Mouse (Mus musculus): ENCODE results near the gene Gm13090. TPM values are rescaled to one million over a fixed set of nuclear protein-coding genes. Genes with fewer than 3 reads are reported as not detected.

Gm13090 gene
- polyA plus RNA-seq, 1 experiment from 2014 or later = not detected

- no peak for ATAC-seq (ENCODE audit: insufficient number of reproducible peaks, insufficient read depth, low FRiP score, low read depth)
- Histone ChIP-seq H3K4me2 (ENCODE audit: low read length) (no peak overlapping the region), H3K36me3 (ENCODE audit: control insufficient read depth, insufficient read depth, low read length) (peaks cover 96% of the 10 kb centered on the region), H3K9ac (ENCODE audit: low read length) (no peak overlapping the region), H3K9me3 (ENCODE audit: control insufficient read depth, low read length) (no peaks in the 10 kb centered on the region), H3K4me1 (ENCODE audit: control insufficient read depth in 2 of 2, insufficient read depth in 2 of 2, low read length in 2 of 2) (peaks cover 15 to 28% of the 10 kb centered on the region in 2 experiments), H3K4me3 (ENCODE audit: control insufficient read depth in 1 of 2, insufficient read depth in 1 of 2, low read depth in 1 of 2, low read length in 2 of 2) (no peak overlapping the region), H3K27ac (replicated peaks in 1 of 2; ENCODE audit: control insufficient read depth in 1 of 2, insufficient read depth in 1 of 2, low read depth in 2 of 2, low read length in 2 of 2) (no peak overlapping the region), H3K27me3 (ENCODE audit: control insufficient read depth, insufficient read depth, low read length) (no peaks in the 10 kb centered on the region)
- WGBS = 81% methylated on average over 2 of the region's 2 CpGs
Observed at GRCm38 (mm10) chr4:151081355-151081754, 8.0 kb upstream of the Gm13090 start.

GRCm38 (mm10) chr4:151081977-151082376, 7.4 kb upstream of the Gm13090 start:
- Histone ChIP-seq H3K9ac (ENCODE audit: low read length) (no peak overlapping the region), H3K9me3 (ENCODE audit: control insufficient read depth, low read length) (no peaks in the 10 kb centered on the region), H3K27ac (replicated peaks in 1 of 2; ENCODE audit: control insufficient read depth in 1 of 2, insufficient read depth in 1 of 2, low read depth in 2 of 2, low read length in 2 of 2) (peak overlapping the region in 1 of 2 experiments; percentile 85; a peak in 3 of 4 replicates), H3K4me3 (ENCODE audit: control insufficient read depth in 1 of 2, insufficient read depth in 1 of 2, low read depth in 1 of 2, low read length in 2 of 2) (no peak overlapping the region), H3K4me2 (ENCODE audit: low read length) (no peak overlapping the region), H3K36me3 (ENCODE audit: control insufficient read depth, insufficient read depth, low read length) (peaks cover 95% of the 10 kb centered on the region), H3K27me3 (ENCODE audit: control insufficient read depth, insufficient read depth, low read length) (no peaks in the 10 kb centered on the region), H3K4me1 (ENCODE audit: control insufficient read depth in 2 of 2, insufficient read depth in 2 of 2, low read length in 2 of 2) (peaks cover 15 to 28% of the 10 kb centered on the region in 2 experiments)
- no peak for ATAC-seq (ENCODE audit: insufficient number of reproducible peaks, insufficient read depth, low FRiP score, low read depth)
- WGBS = 91% methylated on average over 13 of the region's 13 CpGs

GRCm38 (mm10) chr4:151083027-151083426, 6.3 kb upstream of the Gm13090 start:
- peaks cover 95% of the 10 kb centered on the region for H3K36me3 ChIP-seq (ENCODE audit: control insufficient read depth, insufficient read depth, low read length)
- WGBS = 32% methylated on average over 5 of the region's 5 CpGs
- peaks cover 15 to 28% of the 10 kb centered on the region in 2 experiments for H3K4me1 ChIP-seq (ENCODE audit: control insufficient read depth in 2 of 2, insufficient read depth in 2 of 2, low read length in 2 of 2)
- H3K27me3 ChIP-seq (ENCODE audit: control insufficient read depth, insufficient read depth, low read length) = no peaks in the 10 kb centered on the region
- peak; percentile 31 for ATAC-seq (ENCODE audit: insufficient number of reproducible peaks, insufficient read depth, low FRiP score, low read depth)
- H3K27ac ChIP-seq (replicated peaks in 1 of 2; ENCODE audit: control insufficient read depth in 1 of 2, insufficient read depth in 1 of 2, low read depth in 2 of 2, low read length in 2 of 2) = peak overlapping the region; percentile 85 to 96
- H3K4me3 ChIP-seq (ENCODE audit: control insufficient read depth in 1 of 2, insufficient read depth in 1 of 2, low read depth in 1 of 2, low read length in 2 of 2) = no peak overlapping the region
- H3K9me3 ChIP-seq (ENCODE audit: control insufficient read depth, low read length) = no peaks in the 10 kb centered on the region
- H3K9ac ChIP-seq (ENCODE audit: low read length) = peak overlapping the region; percentile 39
- 0 out of 2 replicates have a peak overlapping the region, but pooled peaks have one; percentile 11 for H3K4me2 ChIP-seq (ENCODE audit: low read length)

GRCm38 (mm10) chr4:151087358-151087757, 2.0 kb upstream of the Gm13090 start:
- Histone ChIP-seq H3K9me3 (ENCODE audit: control insufficient read depth, low read length) (no peaks in the 10 kb centered on the region), H3K4me1 (ENCODE audit: control insufficient read depth in 2 of 2, insufficient read depth in 2 of 2, low read length in 2 of 2) (peaks cover 31 to 58% of the 10 kb centered on the region in 2 experiments), H3K4me3 (ENCODE audit: control insufficient read depth in 1 of 2, insufficient read depth in 1 of 2, low read depth in 1 of 2, low read length in 2 of 2) (no peak overlapping the region), H3K36me3 (ENCODE audit: control insufficient read depth, insufficient read depth, low read length) (peaks cover 55% of the 10 kb centered on the region), H3K4me2 (ENCODE audit: low read length) (no peak overlapping the region), H3K27me3 (ENCODE audit: control insufficient read depth, insufficient read depth, low read length) (no peaks in the 10 kb centered on the region), H3K9ac (ENCODE audit: low read length) (no peak overlapping the region), H3K27ac (replicated peaks in 1 of 2; ENCODE audit: control insufficient read depth in 1 of 2, insufficient read depth in 1 of 2, low read depth in 2 of 2, low read length in 2 of 2) (no peak overlapping the region)
- ATAC-seq (ENCODE audit: insufficient number of reproducible peaks, insufficient read depth, low FRiP score, low read depth) = no peak
- 94% methylated on average over 1 of the region's 1 CpGs for WGBS

GRCm38 (mm10) chr4:151088819-151089218, 551 bp upstream of the Gm13090 start:
- 0 out of 2 replicates have a peak overlapping the region, but pooled peaks have one; percentile 25 for H3K9ac ChIP-seq (ENCODE audit: low read length)
- H3K4me2 ChIP-seq (ENCODE audit: low read length) = no peak overlapping the region
- 73% methylated on average over 14 of the region's 14 CpGs for WGBS
- H3K27me3 ChIP-seq (ENCODE audit: control insufficient read depth, insufficient read depth, low read length) = no peaks in the 10 kb centered on the region
- no peaks in the 10 kb centered on the region for H3K9me3 ChIP-seq (ENCODE audit: control insufficient read depth, low read length)
- H3K27ac ChIP-seq (replicated peaks in 1 of 2; ENCODE audit: control insufficient read depth in 1 of 2, insufficient read depth in 1 of 2, low read depth in 2 of 2, low read length in 2 of 2) = peak overlapping the region in 1 of 2 experiments; percentile 46; a peak in 2 of 4 replicates
- H3K4me1 ChIP-seq (ENCODE audit: control insufficient read depth in 2 of 2, insufficient read depth in 2 of 2, low read length in 2 of 2) = peaks cover 24 to 50% of the 10 kb centered on the region in 2 experiments
- no peak for ATAC-seq (ENCODE audit: insufficient number of reproducible peaks, insufficient read depth, low FRiP score, low read depth)
- peaks cover 41% of the 10 kb centered on the region for H3K36me3 ChIP-seq (ENCODE audit: control insufficient read depth, insufficient read depth, low read length)
- H3K4me3 ChIP-seq (ENCODE audit: control insufficient read depth in 1 of 2, insufficient read depth in 1 of 2, low read depth in 1 of 2, low read length in 2 of 2) = no peak overlapping the region

- 32% methylated on average over 2 of the region's 2 CpGs for WGBS
- ATAC-seq (ENCODE audit: insufficient number of reproducible peaks, insufficient read depth, low FRiP score, low read depth) = no peak
- no peaks in the 10 kb centered on the region for H3K27me3 ChIP-seq (ENCODE audit: control insufficient read depth, insufficient read depth, low read length)
- H3K4me2 ChIP-seq (ENCODE audit: low read length) = peak overlapping the region; percentile 59; the same call in 1 of the 2 replicates
- H3K4me1 ChIP-seq (ENCODE audit: control insufficient read depth in 2 of 2, insufficient read depth in 2 of 2, low read length in 2 of 2) = peaks cover 37 to 69% of the 10 kb centered on the region in 2 experiments
- no peaks in the 10 kb centered on the region for H3K9me3 ChIP-seq (ENCODE audit: control insufficient read depth, low read length)
- H3K4me3 ChIP-seq (ENCODE audit: control insufficient read depth in 1 of 2, insufficient read depth in 1 of 2, low read depth in 1 of 2, low read length in 2 of 2) = no peak overlapping the region
- H3K9ac ChIP-seq (ENCODE audit: low read length) = peak overlapping the region; percentile 68; the same call in 1 of the 2 replicates
- H3K27ac ChIP-seq (replicated peaks in 1 of 2; ENCODE audit: control insufficient read depth in 1 of 2, insufficient read depth in 1 of 2, low read depth in 2 of 2, low read length in 2 of 2) = peak overlapping the region; percentile 98 to 99
- no peaks in the 10 kb centered on the region for H3K36me3 ChIP-seq (ENCODE audit: control insufficient read depth, insufficient read depth, low read length)
Observed at GRCm38 (mm10) chr4:151095207-151095606, 5.8 kb downstream of the Gm13090 start.

- Histone ChIP-seq H3K9ac (ENCODE audit: low read length) (peak overlapping the region; percentile 68), H3K27ac (replicated peaks in 1 of 2; ENCODE audit: control insufficient read depth in 1 of 2, insufficient read depth in 1 of 2, low read depth in 2 of 2, low read length in 2 of 2) (peak overlapping the region; percentile 98 to 99), H3K4me2 (ENCODE audit: low read length) (peak overlapping the region; percentile 59), H3K27me3 (ENCODE audit: control insufficient read depth, insufficient read depth, low read length) (no peaks in the 10 kb centered on the region), H3K36me3 (ENCODE audit: control insufficient read depth, insufficient read depth, low read length) (no peaks in the 10 kb centered on the region), H3K4me3 (ENCODE audit: control insufficient read depth in 1 of 2, insufficient read depth in 1 of 2, low read depth in 1 of 2, low read length in 2 of 2) (peak overlapping the region; percentile 16 to 27), H3K4me1 (ENCODE audit: control insufficient read depth in 2 of 2, insufficient read depth in 2 of 2, low read length in 2 of 2) (peaks cover 34 to 62% of the 10 kb centered on the region in 2 experiments), H3K9me3 (ENCODE audit: control insufficient read depth, low read length) (no peaks in the 10 kb centered on the region)
- 31% methylated on average over 18 of the region's 18 CpGs for WGBS
- ATAC-seq (ENCODE audit: insufficient number of reproducible peaks, insufficient read depth, low FRiP score, low read depth) = peak; percentile 18; the same call in 1 of the 2 replicates
Observed at GRCm38 (mm10) chr4:151096334-151097103, 7.1 kb downstream of the Gm13090 start.
